Mouse (Mus musculus): ENCODE data around the gene Cc2d2b. TPM values are rescaled to one million over a fixed set of nuclear protein-coding genes. Genes with fewer than 3 reads are reported as not detected.

Gene Cc2d2b
- polyA plus RNA-seq (2016; fragmentation: Nextera tagmentation; extraction: Ambion mirVana) = 0.20 and 0.55 TPM in 2 replicates

DNA sequence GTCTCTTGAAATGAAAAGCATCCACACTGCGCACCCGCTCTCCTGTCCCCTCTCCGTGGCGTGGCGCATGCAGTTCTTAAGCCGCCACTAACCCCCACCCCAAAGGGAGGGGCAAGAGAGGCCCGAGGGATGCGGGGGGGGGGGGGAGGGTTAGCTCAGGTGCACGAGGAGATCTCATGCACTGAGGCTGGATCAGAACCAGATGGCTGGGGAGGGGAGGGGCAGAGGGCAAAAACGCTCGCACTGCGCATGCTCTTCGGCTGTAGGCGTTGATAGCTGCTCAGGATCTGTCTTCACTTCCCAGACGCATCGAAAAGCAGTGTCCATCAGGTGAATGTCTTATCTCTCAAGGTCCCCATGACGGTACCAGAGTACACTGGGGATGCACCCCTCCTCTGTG, at the start of gene Cc2d2b:
Gene Cc2d2b (plus strand): TSS at position 195 of the 400 bp plus-strand sequence.
- Histone ChIP-seq H3K27me3 (ENCODE audit: insufficient read depth, poor library complexity, severe bottlenecking) (no peaks in the 10 kb centered on the region), H3K4me3 (no peak within 1 kb of the TSS), H3K4me1 (replicated peaks) (0 out of 2 replicates have a peak, but pooled peaks cover 3% of the 10 kb centered on the region), H3K9me3 (no peaks in the 10 kb centered on the region), H3K36me3 (no peaks in the 10 kb centered on the region), H3K27ac (no peak within 1 kb of the TSS)
- 69% methylated on average over 17 of the region's 17 CpGs for WGBS
- DNase-seq (ENCODE audit: low spot score) = no peak

DNA sequence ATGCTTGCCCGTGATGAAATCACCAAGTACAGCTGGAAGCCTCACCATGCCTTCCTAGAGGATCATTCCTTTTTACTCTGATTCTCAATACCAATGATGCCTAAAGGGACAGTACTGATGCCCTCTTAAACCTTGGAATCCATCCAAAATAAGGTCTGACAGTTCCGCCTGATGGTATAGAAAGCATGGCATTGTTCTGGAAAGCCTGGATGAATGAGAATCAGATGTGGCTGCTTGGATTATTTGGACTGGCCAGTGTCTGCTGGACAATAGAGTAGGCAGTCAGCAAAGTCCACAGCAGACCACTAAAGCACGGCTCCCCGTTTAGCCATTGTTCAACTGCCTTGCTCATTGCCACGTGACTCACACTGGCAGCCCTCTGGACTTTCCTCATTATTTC, 48.7 kb upstream of the Cc2d2b start:
- Histone ChIP-seq H3K4me1 (replicated peaks) (peaks cover 10% of the 10 kb centered on the region; the same call in 1 of the 2 replicates), H3K9me3 (no peaks in the 10 kb centered on the region), H3K27ac (no peak overlapping the region), H3K36me3 (no peaks in the 10 kb centered on the region), H3K27me3 (ENCODE audit: insufficient read depth, poor library complexity, severe bottlenecking) (no peaks in the 10 kb centered on the region), H3K4me3 (no peak overlapping the region)
- 54% methylated on average over 5 of the region's 5 CpGs for WGBS
- DNase-seq (ENCODE audit: low spot score) = no peak

GRCm38 (mm10) chr19:40702406-40702805, 46.1 kb upstream of the Cc2d2b start:
- H3K36me3 ChIP-seq = no peaks in the 10 kb centered on the region
- H3K4me3 ChIP-seq = no peak overlapping the region
- H3K27me3 ChIP-seq (ENCODE audit: insufficient read depth, poor library complexity, severe bottlenecking) = no peaks in the 10 kb centered on the region
- H3K27ac ChIP-seq = no peak overlapping the region
- no peak for DNase-seq (ENCODE audit: low spot score)
- H3K4me1 ChIP-seq (replicated peaks) = peaks cover 10% of the 10 kb centered on the region; the same call in 1 of the 2 replicates
- WGBS = 68% methylated on average over 4 of the region's 4 CpGs
- no peaks in the 10 kb centered on the region for H3K9me3 ChIP-seq

DNA sequence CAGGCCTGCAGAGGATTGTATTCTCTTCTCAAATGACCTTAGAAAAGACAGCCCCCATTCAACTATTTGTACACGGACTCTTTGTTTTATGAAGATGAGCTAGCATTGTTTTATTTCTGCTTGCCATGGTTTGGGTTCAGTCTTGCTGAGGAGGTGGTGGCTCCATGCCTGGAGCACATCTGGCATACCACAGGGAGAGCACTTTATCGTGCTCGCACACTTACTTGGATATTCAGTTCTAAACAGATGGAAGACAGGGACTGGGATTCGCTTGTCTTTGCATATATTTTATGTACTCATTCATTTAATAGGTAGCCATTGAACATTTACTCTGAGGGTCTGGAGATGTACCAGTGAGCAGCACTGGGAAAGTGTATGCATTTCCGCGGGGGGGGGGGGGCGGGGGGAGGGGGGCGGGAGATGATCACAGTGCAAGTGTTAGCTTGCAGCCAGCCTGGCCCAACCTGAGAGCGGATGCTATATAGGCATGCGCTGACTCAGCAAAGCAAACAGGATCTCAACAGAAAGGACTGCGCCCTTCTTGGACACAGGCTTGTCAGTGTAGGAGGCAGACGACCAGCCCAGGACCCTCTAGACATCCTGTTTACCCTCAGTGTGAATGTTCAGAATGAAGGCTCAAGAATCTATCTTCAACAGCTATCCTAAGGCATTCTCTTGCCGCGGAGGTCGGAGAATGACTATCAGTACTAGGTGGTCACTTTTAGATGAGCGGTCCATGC, 35.5 kb upstream of the Cc2d2b start:
- DNase-seq (ENCODE audit: low spot score) = no peak
- no peaks in the 10 kb centered on the region for H3K4me1 ChIP-seq (replicated peaks)
- 76% methylated on average over 16 of the region's 16 CpGs for WGBS

DNA sequence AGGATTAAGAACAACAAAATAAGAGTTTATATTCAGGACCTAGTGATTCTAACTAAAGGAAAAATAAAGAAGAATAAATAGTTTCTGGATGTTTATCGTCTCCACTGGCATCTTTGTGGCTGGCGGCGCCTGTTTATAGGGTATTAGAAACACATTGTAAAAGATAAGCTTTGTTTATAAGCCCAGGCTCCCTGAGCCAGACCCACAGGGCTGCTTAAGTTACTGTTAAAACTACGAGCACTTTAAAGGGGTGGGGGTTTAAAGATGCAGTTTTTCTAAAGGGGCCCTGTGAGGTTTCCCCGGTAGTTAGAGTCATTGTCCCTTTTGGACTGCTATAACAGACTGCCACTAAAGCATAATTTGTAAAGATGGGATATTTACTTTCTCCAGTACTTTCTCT, 33.9 kb upstream of the Cc2d2b start:
- DNase-seq (ENCODE audit: low spot score) = no peak
- no peak overlapping the region for H3K27ac ChIP-seq
- no peaks in the 10 kb centered on the region for H3K4me1 ChIP-seq (replicated peaks)
- WGBS = 84% methylated on average over 5 of the region's 5 CpGs
- H3K4me3 ChIP-seq = no peak overlapping the region
- H3K36me3 ChIP-seq = no peaks in the 10 kb centered on the region
- H3K9me3 ChIP-seq = no peaks in the 10 kb centered on the region
- no peaks in the 10 kb centered on the region for H3K27me3 ChIP-seq (ENCODE audit: insufficient read depth, poor library complexity, severe bottlenecking)

More for the DNA sequence above, 35.5 kb upstream of the Cc2d2b start:
- Histone ChIP-seq H3K27me3 (ENCODE audit: insufficient read depth, poor library complexity, severe bottlenecking) (no peaks in the 10 kb centered on the region), H3K9me3 (no peaks in the 10 kb centered on the region), H3K27ac (no peak overlapping the region), H3K4me3 (no peak overlapping the region), H3K36me3 (no peaks in the 10 kb centered on the region)

GRCm38 (mm10) chr19:40716981-40717380, 31.6 kb upstream of the Cc2d2b start:
- Histone ChIP-seq H3K27me3 (ENCODE audit: insufficient read depth, poor library complexity, severe bottlenecking) (no peaks in the 10 kb centered on the region), H3K27ac (no peak overlapping the region), H3K9me3 (no peaks in the 10 kb centered on the region), H3K36me3 (no peaks in the 10 kb centered on the region), H3K4me3 (no peak overlapping the region), H3K4me1 (replicated peaks) (no peaks in the 10 kb centered on the region)
- WGBS = 85% methylated on average over 6 of the region's 6 CpGs
- no peak for DNase-seq (ENCODE audit: low spot score)

DNA sequence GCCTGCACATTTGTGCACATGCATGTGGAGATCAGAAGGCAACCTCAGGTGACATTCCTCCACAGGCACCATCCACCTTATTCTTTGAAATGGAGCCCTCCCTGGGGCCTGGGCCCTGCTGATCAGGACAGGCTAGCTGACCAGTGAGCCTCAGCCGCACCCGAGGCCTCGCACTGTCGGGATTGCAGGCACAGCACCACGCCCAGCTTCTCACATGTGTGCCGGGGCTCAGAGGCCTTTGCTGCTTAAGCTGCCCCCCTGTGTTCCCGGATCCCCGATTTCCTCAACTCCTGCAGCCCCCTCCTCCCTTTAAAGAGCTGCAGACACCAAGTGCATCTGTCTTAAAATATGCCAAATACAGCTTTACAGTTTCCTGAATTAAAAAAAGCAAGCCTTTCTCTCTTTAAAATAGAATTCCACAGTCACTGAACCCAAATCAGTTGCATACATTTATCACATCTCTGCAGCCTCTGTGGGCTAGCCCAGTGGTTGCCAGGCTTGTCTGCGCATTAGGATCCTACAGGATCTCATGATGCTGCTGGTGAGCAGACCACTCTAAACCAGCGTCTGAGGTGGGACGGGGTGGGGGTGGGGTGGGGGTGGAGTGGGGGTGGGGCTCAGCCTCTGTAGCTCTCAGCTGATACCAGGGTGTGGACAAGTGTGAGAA, 29.0 kb upstream of the Cc2d2b start:
- Histone ChIP-seq H3K4me3 (no peak overlapping the region), H3K27ac (no peak overlapping the region), H3K9me3 (no peaks in the 10 kb centered on the region), H3K4me1 (replicated peaks) (no peaks in the 10 kb centered on the region), H3K27me3 (ENCODE audit: insufficient read depth, poor library complexity, severe bottlenecking) (no peaks in the 10 kb centered on the region), H3K36me3 (no peaks in the 10 kb centered on the region)
- 66% methylated on average over 11 of the region's 11 CpGs for WGBS
- DNase-seq (ENCODE audit: low spot score) = no peak

- no peaks in the 10 kb centered on the region for H3K27me3 ChIP-seq (ENCODE audit: insufficient read depth, poor library complexity, severe bottlenecking)
- H3K36me3 ChIP-seq = no peaks in the 10 kb centered on the region
- 87% methylated on average over 12 of the region's 12 CpGs for WGBS
- no peak for DNase-seq (ENCODE audit: low spot score)
- H3K4me1 ChIP-seq (replicated peaks) = no peaks in the 10 kb centered on the region
- H3K4me3 ChIP-seq = no peak overlapping the region
- H3K27ac ChIP-seq = no peak overlapping the region
- H3K9me3 ChIP-seq = no peaks in the 10 kb centered on the region
Measured at GRCm38 (mm10) chr19:40720381-40720780, 28.2 kb upstream of the Cc2d2b start.

DNA sequence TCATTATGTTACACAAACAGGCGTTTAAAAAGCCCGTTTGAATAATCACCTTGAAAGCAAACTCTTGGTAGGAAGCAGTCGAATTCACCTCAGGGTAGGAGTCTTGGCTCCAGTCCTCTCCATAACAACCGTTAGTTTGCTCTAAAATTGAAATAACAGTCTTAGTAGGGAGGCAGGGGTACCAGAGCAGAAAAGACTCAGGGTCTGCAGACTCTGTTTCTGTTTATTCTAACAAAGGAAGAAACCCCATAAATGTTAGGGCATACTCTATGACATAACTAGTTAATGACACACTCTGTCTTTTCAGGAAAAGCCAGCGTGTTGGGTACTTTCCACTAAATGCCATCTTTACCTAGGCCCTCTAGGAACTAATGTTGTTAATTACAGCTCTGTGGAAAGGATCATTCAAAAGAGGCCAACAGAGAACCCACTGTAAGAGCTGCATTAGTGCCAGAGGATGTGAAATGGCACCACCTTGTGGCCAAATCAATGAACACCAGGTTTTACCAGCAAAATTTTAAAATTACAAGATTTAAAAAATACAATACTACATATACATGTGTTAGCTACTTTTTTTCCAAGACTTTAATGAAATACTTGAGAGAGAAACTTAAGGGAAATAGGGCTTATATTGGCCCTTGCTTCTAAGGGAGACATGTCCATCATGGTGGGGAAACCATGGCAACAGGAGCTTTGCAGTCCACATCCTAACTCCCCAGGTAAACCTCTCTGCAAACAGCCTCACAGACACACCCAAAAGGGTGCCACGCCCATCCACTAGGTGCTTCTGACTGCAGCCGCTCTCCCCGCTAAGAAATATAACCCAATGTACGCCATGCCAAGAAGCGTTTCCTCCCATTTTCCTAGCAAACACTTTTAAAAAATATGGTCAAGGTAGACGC, 26.2 kb upstream of the Cc2d2b start:
- peak; percentile 40 for DNase-seq (ENCODE audit: low spot score)
- Histone ChIP-seq H3K27me3 (ENCODE audit: insufficient read depth, poor library complexity, severe bottlenecking) (no peaks in the 10 kb centered on the region), H3K36me3 (no peaks in the 10 kb centered on the region), H3K4me1 (replicated peaks) (no peaks in the 10 kb centered on the region), H3K4me3 (no peak overlapping the region), H3K9me3 (no peaks in the 10 kb centered on the region), H3K27ac (0 out of 2 replicates have a peak overlapping the region, but pooled peaks have one; percentile 30)
- 57% methylated on average over 11 of the region's 11 CpGs for WGBS

GRCm38 (mm10) chr19:40723516-40723915, 25.0 kb upstream of the Cc2d2b start:
- 70% methylated on average over 10 of the region's 10 CpGs for WGBS
- no peak overlapping the region for H3K27ac ChIP-seq
- H3K9me3 ChIP-seq = no peaks in the 10 kb centered on the region
- no peaks in the 10 kb centered on the region for H3K4me1 ChIP-seq (replicated peaks)
- no peak for DNase-seq (ENCODE audit: low spot score)
- H3K27me3 ChIP-seq (ENCODE audit: insufficient read depth, poor library complexity, severe bottlenecking) = no peaks in the 10 kb centered on the region
- H3K36me3 ChIP-seq = no peaks in the 10 kb centered on the region
- no peak overlapping the region for H3K4me3 ChIP-seq

DNA sequence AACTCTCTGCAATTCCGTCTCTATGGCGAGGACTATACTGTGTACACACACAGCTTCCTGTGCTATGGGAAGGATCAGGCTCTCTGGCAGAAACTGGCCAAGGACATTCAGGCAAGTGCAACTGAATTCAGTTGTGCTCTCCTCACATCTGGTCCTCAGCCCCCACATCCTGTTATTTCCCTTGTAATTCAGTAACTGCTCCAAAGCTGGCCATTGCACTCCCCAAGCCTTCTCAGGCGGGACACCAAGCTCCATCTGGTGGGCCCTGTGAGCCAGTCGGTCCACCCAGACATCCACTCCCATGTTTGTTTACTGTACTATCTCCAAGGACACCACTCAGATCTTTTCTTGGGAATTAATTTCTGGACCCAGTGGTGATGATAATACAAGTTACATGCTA, 22.4 kb upstream of the Cc2d2b start:
- DNase-seq (ENCODE audit: low spot score) = no peak
- WGBS = 77% methylated on average over 4 of the region's 4 CpGs
- H3K4me1 ChIP-seq (replicated peaks) = no peaks in the 10 kb centered on the region

GRCm38 (mm10) chr19:40726614-40727013, 21.9 kb upstream of the Cc2d2b start:
- Histone ChIP-seq H3K27ac (no peak overlapping the region), H3K4me3 (no peak overlapping the region), H3K4me1 (replicated peaks) (no peaks in the 10 kb centered on the region), H3K9me3 (no peaks in the 10 kb centered on the region), H3K27me3 (ENCODE audit: insufficient read depth, poor library complexity, severe bottlenecking) (no peaks in the 10 kb centered on the region), H3K36me3 (no peaks in the 10 kb centered on the region)
- no peak for DNase-seq (ENCODE audit: low spot score)
- 93% methylated on average over 2 of the region's 2 CpGs for WGBS

More for the DNA sequence above, 22.4 kb upstream of the Cc2d2b start:
- no peaks in the 10 kb centered on the region for H3K36me3 ChIP-seq
- H3K27me3 ChIP-seq (ENCODE audit: insufficient read depth, poor library complexity, severe bottlenecking) = no peaks in the 10 kb centered on the region
- H3K4me3 ChIP-seq = no peak overlapping the region
- no peaks in the 10 kb centered on the region for H3K9me3 ChIP-seq
- H3K27ac ChIP-seq = no peak overlapping the region
